Mouse (Mus musculus): ENCODE measurements around the gene Pde8a.
"Not testable (repeated sequence)": the region's sequence is repeated elsewhere in the genome, so short reads cannot be mapped to it uniquely, and the experiment has no call there.

Gene Pde8a

DNA sequence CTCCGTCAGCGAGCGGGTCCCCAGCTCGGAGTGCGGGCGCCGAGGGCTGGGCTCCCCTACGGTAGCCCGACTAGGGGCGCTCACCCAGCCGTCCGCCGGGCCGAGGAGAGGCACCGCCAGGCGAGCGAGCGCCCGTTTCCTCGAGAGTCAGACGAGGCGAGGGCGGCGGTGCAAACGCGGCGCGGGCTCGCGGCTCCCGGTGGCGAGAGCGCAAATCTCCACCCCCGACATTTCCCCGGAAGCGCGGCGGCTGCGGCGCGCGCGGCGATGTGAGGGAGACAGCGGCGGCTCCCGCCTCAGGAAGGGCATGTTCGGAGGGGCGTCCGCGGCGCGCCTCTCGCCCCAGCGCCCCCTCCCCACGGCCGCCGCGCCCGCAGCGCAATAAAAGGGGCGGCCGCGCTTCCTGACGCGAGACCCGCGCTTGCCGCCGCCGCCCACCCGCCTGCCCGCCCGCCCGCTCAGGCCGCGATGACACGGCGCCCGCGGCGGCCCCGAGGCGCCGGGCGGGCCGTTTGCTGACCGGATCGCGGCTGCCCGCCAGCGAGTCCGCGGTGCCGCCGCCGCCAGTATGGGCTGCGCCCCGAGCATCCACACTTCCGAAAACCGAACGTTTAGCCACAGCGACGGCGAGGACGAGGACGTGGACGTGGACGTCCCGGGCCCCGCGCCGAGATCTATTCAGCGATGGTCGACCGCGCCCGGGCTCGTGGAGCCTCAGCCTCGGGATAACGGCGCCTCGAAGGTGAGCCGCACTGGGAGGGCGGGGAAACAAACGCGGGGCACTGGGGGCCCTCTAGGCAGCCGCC is at the start of gene Pde8a:
Pde8a (plus strand) TSS at position 250 of the 806 bp plus-strand sequence.
- DNase-seq (ENCODE audit: low spot score) = no peak

- no peak for DNase-seq (ENCODE audit: low spot score)
Observed at GRCm38 (mm10) chr7:81164411-81164810, 49.0 kb upstream of the Pde8a start.

GRCm38 (mm10) chr7:81167124-81167523 is 46.3 kb upstream of the Pde8a start:
- DNase-seq (ENCODE audit: low spot score) = peak; percentile 40

DNA sequence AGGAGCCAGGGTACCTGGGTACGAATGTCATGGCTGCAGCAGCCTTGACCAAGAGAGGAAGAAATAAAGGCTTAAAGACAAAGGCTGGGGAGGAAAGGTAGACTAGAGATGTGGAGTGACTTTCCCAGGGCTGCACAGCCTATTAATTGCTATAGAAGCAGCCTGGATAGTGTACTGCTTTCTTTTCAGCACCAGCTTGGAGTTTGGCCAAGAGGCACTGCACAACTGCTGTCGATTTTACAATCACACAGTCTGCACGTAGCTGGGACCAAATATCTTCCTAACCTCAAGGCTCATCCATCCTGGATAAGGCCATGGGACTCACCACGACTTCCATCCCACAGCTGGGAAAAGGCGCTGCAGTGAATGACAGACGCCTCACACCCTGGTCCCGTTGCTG is 44.0 kb upstream of the Pde8a start:
- no peak for DNase-seq (ENCODE audit: low spot score)

- no peak for DNase-seq (ENCODE audit: low spot score)
Observed at GRCm38 (mm10) chr7:81173931-81174330, 39.5 kb upstream of the Pde8a start.

GRCm38 (mm10) chr7:81174654-81175053 is 38.7 kb upstream of the Pde8a start:
- DNase-seq (ENCODE audit: low spot score) = no peak

DNA sequence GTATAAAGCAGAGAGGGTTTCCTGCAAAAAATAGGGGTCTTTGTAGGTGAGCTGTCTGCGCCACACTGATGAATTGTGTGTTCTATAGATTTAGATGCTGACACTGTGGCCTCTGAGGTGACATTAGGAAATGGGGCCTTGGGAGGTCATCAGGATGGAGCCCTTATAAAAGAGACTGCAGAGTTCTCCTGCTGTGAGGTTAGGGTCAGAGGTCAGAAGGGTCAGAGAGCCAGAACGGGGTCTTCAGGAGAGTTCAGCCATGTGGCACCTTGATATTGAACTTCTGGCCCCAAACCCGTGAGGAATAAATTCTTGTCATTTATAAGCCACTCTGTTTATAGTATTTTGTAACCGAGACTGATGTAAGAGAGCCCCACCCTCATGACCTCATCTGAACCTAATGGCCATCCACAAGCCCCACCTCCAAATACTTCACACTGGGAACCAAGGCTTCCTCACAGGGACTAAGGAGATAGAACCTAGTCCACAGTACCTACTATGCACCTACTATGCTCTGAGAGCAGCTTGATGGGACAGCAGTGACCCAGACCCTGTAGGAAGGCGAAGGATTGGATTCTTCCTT is 37.1 kb upstream of the Pde8a start:
- no peak for DNase-seq (ENCODE audit: low spot score)

- DNase-seq (ENCODE audit: low spot score) = no peak
Observed at GRCm38 (mm10) chr7:81179494-81179893, 33.9 kb upstream of the Pde8a start.

- DNase-seq (ENCODE audit: low spot score) = no peak
Observed at GRCm38 (mm10) chr7:81182492-81183175, 30.8 kb upstream of the Pde8a start.

DNA sequence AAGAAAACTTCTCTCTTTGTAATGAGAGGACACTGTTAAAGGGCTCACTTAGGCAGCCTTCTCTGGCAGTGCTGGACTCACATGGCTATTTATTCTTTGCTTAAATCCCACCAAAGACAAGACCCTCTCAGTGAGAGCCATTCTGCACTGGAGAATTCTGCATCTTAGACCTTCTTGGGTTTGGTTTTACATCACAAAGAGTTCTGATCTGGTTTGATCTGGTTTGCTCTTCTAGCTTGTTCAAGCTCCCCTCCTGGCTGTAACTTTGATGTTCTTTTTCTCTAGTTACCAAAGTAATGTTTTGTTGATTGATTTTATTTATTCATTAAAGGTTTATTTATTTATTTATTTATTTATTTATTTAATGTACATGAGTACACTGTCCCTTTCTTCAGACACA is 30.2 kb upstream of the Pde8a start:
- DNase-seq (ENCODE audit: low spot score) = no peak

DNA sequence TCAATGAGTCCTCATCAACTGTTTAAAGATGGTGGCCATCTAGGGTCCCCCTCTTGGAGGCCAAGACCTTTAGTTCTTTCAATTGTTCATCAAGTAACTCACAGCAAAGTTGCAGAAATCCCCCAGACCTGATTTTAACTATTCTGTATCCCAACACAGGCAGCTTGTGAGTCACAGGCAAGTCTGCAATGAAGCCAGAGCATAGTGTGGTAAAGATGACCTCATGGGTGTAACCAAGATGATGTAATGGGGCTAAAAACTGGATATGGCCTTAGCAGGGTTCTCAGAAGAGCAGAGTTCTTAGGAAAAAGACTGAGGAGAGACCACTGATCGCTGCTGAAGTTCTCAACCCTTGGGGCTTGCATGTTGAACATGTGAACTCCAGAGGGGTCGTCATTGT is 29.3 kb upstream of the Pde8a start:
- no peak for DNase-seq (ENCODE audit: low spot score)

- no peak for DNase-seq (ENCODE audit: low spot score)
Observed at GRCm38 (mm10) chr7:81184651-81185050, 28.7 kb upstream of the Pde8a start.

- not testable (repeated sequence) for DNase-seq (ENCODE audit: low spot score)
Observed at GRCm38 (mm10) chr7:81186036-81186435, 27.4 kb upstream of the Pde8a start.

GRCm38 (mm10) chr7:81189180-81189579 is 24.2 kb upstream of the Pde8a start:
- DNase-seq (ENCODE audit: low spot score) = no peak

DNA sequence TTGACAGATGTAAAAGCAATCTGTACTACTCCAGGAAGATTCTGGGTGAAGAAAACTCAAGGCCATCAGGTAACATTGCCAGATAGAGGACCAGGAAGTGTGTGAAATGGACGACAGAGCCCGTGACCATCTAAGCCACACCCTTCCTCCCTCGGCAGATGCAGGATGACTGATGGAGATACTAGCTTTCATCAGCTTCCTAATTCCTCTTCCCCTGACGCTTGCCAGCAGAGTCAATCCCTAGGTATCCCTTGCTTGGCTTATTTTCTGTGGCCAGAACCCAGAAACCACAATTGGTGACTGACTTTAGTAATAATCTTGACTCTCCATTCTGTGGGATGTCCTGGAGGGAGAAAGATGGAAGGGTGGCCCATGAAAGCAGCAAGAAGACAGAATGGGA is 17.9 kb upstream of the Pde8a start:
- DNase-seq (ENCODE audit: low spot score) = no peak

GRCm38 (mm10) chr7:81196796-81197195 is 16.6 kb upstream of the Pde8a start:
- DNase-seq (ENCODE audit: low spot score) = no peak

DNA sequence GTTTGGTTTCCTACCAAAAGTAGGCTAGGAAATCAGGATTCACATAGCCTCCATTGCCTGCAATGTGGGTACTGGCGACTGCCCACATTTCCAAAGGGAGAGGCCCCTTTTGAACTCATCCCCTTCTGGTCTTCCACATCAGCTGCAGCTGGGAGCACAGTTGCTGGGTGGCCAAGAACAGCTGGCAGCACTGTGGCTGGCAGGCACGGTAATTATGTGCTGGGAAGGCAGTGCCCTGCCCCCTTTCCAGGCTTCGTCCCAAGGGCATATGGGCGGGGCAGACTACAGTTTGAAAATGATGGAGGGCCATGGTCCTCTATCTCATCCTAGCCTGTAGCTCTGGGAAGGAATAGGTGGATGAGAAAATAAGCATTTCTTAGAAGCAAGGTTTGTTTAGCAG is 14.9 kb upstream of the Pde8a start:
- DNase-seq (ENCODE audit: low spot score) = no peak

- no peak for DNase-seq (ENCODE audit: low spot score)
Observed at GRCm38 (mm10) chr7:81199109-81199508, 14.3 kb upstream of the Pde8a start.

DNA sequence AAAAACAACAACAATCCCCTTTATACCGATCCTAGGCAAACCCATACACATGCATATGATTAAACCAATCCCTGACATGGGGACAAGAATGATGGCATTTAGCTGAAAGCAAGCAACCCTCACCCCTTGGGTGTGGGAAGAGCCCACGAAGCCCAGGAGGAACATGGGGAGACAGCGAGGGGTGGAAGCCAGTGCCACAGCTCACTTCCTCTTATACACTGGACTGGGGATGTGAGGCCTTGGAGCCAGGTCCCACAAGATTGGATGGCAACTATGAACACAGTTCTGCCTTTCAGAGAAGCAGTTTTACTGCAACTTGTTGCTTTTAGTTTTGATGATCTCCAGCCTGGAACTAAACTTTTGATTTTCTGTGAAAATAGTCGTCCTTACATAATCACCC is 13.6 kb upstream of the Pde8a start:
- no peak for DNase-seq (ENCODE audit: low spot score)

DNA sequence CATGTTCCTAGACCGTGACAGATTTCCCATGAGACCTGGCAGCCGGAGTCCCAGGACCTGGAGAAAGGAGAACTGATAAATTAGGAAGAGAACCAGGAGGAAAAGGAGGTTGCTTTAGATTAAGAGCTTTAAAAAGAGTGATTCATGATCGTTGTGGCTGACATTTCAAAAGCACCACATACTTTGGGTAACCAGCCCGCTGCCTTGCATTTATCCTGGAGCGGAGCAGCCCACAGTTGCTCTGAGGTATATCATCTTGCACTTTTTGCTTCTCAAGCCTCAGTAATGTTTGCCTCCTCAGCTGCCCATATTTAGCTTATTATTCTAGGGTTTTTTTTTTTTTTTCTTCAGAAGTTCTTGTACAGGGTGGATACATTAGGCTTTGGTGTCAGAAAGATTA is 11.0 kb upstream of the Pde8a start:
- no peak for DNase-seq (ENCODE audit: low spot score)

DNA sequence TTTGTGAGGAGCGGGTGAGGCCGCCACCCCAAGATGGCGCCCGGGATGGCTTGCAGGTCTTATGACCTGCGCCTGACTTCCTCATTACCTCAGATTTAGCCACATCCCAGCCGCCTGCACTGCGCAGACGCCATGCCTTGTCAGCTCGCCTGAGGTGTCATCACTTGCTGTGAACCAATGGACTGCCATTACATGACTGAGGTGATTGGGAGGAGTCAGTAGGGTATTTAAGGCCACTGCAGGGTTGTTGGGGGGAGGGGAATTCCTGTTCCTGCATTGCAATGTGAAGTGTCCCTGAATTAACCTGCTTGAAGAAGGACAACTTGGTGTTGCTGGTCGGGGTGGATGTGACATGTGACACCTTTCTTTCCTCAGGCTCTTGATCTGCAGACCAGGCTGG is 9.8 kb upstream of the Pde8a start:
- DNase-seq (ENCODE audit: low spot score) = not testable (repeated sequence)

- DNase-seq (ENCODE audit: low spot score) = peak; percentile 36
Observed at GRCm38 (mm10) chr7:81208944-81209343, 4.5 kb upstream of the Pde8a start.

GRCm38 (mm10) chr7:81209979-81210685 is 3.3 kb upstream of the Pde8a start:
- no peak for DNase-seq (ENCODE audit: low spot score)
